Mouse (Mus musculus): ENCODE results near the gene Bfsp2.

- TF ChIP-seq CTCF (IDR thresholded peaks at IDR 0.05; ENCODE audit: borderline replicate concordance, extremely low read depth, insufficient read depth, insufficient read length) (no peak), POLR2A (IDR thresholded peaks at IDR 0.05; ENCODE audit: borderline replicate concordance, extremely low read depth, insufficient read depth, insufficient read length, poor library complexity, severe bottlenecking) (no peak)
Measured at GRCm38 (mm10) chr9:103463833-103464232, 16.4 kb downstream of the Bfsp2 start.
